Mouse (Mus musculus) midbrain, embryonic 16.5 days (tissue): ENCODE measurements around the gene Atg13. TPM values are rescaled to one million over a fixed set of nuclear protein-coding genes. Genes with fewer than 3 reads are reported as not detected.

Experiments used
- ATAC-seq: fragments of 200-750 bp; cut with Nextera tagmentation; 2 replicates; pipeline ENCODE4 v1.8.0; 2017; ENCODE audit warnings: moderate TSS enrichment
- H3K27ac ChIP-seq: fragments of 300-500 bp; sonication (generic); 2 replicates; pipeline ENCODE4 v1.5.1; 2014; ENCODE audit warnings: mild to moderate bottlenecking, low read length, mixed read lengths
- H3K27me3 ChIP-seq: fragments of 300-500 bp; sonication (generic); 2 replicates; pipeline ENCODE4 v1.6.1; 2014; ENCODE audit warnings: low read depth, low read length, mixed read lengths; ENCODE audit not compliant: control insufficient read depth, insufficient read depth
- H3K36me3 ChIP-seq: fragments of 300-500 bp; sonication (generic); 2 replicates; pipeline ENCODE4 v1.6.1; 2014; ENCODE audit warnings: mild to moderate bottlenecking, low read length, moderate library complexity, mixed read lengths; ENCODE audit not compliant: control insufficient read depth, insufficient read depth
- H3K4me1 ChIP-seq: fragments of 300-500 bp; sonication (generic); 2 replicates; pipeline ENCODE4 v1.6.1; 2014; ENCODE audit warnings: mild to moderate bottlenecking, low read length, mixed read lengths; ENCODE audit not compliant: control insufficient read depth, insufficient read depth
- H3K4me2 ChIP-seq: fragments of 300-500 bp; sonication (generic); 2 replicates; pipeline ENCODE4 v1.6.1; 2014; ENCODE audit warnings: mild to moderate bottlenecking, low read length, mixed read lengths
- H3K4me3 ChIP-seq: fragments of 300-500 bp; sonication (generic); 2 replicates; pipeline ENCODE4 v1.5.1; 2014; ENCODE audit warnings: low read depth, mild to moderate bottlenecking, low read length, moderate library complexity, mixed read lengths
- H3K9ac ChIP-seq: fragments of 300-500 bp; sonication (generic); 2 replicates; pipeline ENCODE4 v1.6.1; 2014; ENCODE audit warnings: low read depth, low read length, mixed read lengths
- H3K9me3 ChIP-seq: fragments of 300-500 bp; sonication (generic); replicated peaks from 2 replicates; pipeline ENCODE4 v1.6.1; 2014; ENCODE audit warnings: mild to moderate bottlenecking, low read length, mixed read lengths; ENCODE audit not compliant: control insufficient read depth, poor library complexity, severe bottlenecking
- WGBS: fragments of 180-500 bp; shearing (Covaris S2); extraction: QIAGEN DNeasy Blood & Tissue Kit; methylation state at CpG from one replicate; pipeline ENCODE4 v1.1.7; 2014; 5-methylcytosine and 5-hydroxymethylcytosine counted together
- polyA plus RNA-seq: library from polyadenylated mRNA; unstranded; fragments of >200 nt; fragmentation: Nextera tagmentation; extraction: Ambion mirVana; gene quantifications from 2 replicates; pipeline ENCODE4 v1.2.1, GENCODE M21; 2015

Gene Atg13
- polyA plus RNA-seq, 1 experiment from 2014 or later: 36.2 TPM

DNA sequence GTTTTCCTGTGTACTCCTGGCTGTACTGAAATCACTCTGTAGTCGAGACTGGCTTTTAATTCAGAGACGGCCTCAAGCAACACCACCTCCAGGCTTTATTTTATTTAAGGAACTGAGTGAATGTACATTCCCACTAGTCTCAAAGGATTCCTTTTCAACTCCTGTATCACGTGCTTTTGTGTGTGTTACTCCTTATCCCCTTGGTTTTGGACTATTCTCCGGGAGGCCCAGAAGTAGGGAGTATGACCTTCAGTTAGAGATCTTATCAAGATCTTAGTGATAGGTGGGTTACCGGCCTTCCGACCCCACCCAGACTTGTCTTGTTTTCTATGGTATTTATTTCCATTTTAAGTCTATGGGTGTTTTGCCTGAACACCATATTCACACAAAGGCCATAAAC is 4.6 kb downstream of the Atg13 start:
- Histone ChIP-seq H3K36me3 (no peaks in the 10 kb centered on the region), H3K9ac (no peak overlapping the region), H3K4me2 (no peak overlapping the region), H3K9me3 (no peaks in the 10 kb centered on the region), H3K4me1 (peaks cover 14% of the 10 kb centered on the region), H3K27me3 (no peaks in the 10 kb centered on the region), H3K4me3 (no peak overlapping the region), H3K27ac (no peak overlapping the region)
- ATAC-seq: no peak
- WGBS: 86% methylated on average over 6 of the region's 6 CpGs

DNA sequence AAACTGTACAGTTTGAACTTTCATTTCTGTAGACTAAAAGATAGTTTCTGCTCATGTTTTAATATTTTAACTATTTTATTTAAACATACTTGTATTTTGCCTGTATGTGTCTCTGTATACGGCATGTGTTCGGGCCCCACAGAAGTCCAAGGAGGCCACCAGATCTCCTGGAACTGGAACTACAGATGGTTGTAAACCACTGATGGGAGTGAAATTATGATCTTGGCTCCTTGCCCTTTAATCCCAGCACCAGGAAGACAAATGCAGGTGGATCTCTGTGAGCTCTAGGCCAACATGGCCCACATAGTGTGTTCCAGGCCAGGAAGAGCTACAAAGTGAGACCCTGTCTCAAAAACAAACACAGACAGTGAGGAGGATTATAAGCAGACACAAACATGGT is 9.0 kb downstream of the Atg13 start:
- Histone ChIP-seq H3K4me3 (no peak overlapping the region), H3K4me1 (no peaks in the 10 kb centered on the region), H3K4me2 (no peak overlapping the region), H3K27ac (no peak overlapping the region), H3K27me3 (no peaks in the 10 kb centered on the region), H3K36me3 (no peaks in the 10 kb centered on the region), H3K9ac (no peak overlapping the region), H3K9me3 (no peaks in the 10 kb centered on the region)
- ATAC-seq: no peak
- 98% methylated on average over 2 of the region's 2 CpGs for WGBS

DNA sequence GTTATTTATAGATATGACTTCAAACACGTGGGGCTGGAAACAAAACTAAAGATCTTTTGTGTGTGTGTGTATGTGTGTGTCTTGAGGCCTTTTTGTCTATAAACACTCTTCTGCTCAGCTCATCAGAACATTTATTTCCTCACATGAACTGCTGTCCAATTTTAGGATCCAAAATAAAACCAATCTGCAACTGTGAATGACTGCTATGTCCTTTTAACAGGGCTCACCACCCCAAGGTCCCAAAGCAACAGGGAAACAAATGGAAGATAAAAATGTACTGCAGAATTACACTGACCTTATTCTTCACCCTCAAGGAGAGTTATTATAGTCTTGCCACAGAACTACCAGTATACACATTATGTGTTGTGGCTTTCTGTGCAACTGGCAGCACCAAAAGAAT is 11.2 kb downstream of the Atg13 start:
- WGBS: 76% methylated on average over 1 of the region's 1 CpGs
- ATAC-seq: no peak

DNA sequence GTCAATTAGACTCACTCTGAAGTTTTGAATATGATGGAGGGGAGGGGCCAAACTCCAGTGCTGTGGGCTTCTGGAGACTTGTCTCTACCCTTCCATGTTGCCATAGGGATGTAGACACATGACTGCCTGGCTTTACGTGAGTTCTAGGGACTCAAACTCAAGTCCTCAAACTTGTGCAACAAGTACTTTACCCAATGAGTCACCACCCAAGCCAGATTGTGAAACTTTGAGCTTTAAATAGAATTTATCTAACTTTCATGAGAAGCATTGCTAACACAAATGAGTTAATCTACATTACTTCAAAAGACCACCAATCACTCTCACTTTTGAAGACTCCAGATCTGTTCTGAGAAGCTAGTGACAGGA is 14.2 kb downstream of the Atg13 start:
- no peaks in the 10 kb centered on the region for H3K9me3 ChIP-seq
- no peaks in the 10 kb centered on the region for H3K4me1 ChIP-seq
- H3K27ac ChIP-seq: no peak overlapping the region
- no peak overlapping the region for H3K4me2 ChIP-seq
- H3K9ac ChIP-seq: no peak overlapping the region
- H3K4me3 ChIP-seq: no peak overlapping the region
- no peak for ATAC-seq
- H3K36me3 ChIP-seq: peaks cover 2% of the 10 kb centered on the region; the same call in 1 of the 2 replicates
- WGBS: 84% methylated on average over 1 of the region's 1 CpGs
- no peaks in the 10 kb centered on the region for H3K27me3 ChIP-seq

More for the DNA sequence above, 11.2 kb downstream of the Atg13 start:
- no peak overlapping the region for H3K9ac ChIP-seq
- H3K27me3 ChIP-seq: no peaks in the 10 kb centered on the region
- H3K4me1 ChIP-seq: no peaks in the 10 kb centered on the region
- H3K36me3 ChIP-seq: no peaks in the 10 kb centered on the region
- H3K4me3 ChIP-seq: no peak overlapping the region
- no peaks in the 10 kb centered on the region for H3K9me3 ChIP-seq
- H3K27ac ChIP-seq: no peak overlapping the region
- no peak overlapping the region for H3K4me2 ChIP-seq

DNA sequence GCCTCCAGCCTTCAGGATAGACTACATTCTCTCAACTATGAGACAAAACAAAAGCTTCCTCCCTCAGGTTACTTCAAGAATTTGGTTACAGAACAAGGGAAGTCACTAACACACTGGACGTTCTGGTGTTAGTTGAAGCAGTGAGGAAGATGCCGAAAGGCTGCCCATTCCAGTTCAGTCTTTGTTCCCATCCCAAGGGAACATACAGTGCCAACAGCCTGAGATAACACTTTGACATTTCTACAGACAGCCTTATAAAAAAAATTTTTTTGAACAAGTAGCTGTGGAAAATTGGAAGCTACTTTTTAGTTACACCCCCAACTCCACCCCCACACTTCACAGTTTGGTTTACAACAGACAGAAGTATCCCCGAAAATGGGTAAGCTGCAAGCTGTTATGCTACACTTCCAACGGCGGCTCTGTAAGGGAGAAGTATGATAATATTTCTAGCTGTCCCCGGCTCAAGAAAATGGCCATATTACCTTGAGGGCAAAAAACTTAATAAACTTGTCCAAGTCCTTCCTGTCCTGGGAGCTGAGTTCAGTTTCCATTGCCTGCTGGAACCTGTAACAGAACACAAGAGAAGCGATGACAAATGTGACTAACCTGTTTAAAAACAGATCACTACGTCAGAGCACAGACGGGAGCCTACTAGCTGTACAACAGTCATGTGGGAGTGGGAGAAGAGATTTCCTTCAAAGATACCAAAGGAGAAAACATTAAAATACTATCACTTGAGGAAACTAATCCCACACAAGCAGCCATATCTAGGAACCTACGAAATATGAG is 14.7 kb downstream of the Atg13 start:
- H3K4me2 ChIP-seq: no peak overlapping the region
- peaks cover 2% of the 10 kb centered on the region; the same call in 1 of the 2 replicates for H3K36me3 ChIP-seq
- H3K9ac ChIP-seq: no peak overlapping the region
- no peak overlapping the region for H3K4me3 ChIP-seq
- no peak for ATAC-seq
- H3K27me3 ChIP-seq: no peaks in the 10 kb centered on the region
- WGBS: 93% methylated on average over 10 of the region's 10 CpGs
- no peaks in the 10 kb centered on the region for H3K4me1 ChIP-seq
- H3K27ac ChIP-seq: no peak overlapping the region
- no peaks in the 10 kb centered on the region for H3K9me3 ChIP-seq

DNA sequence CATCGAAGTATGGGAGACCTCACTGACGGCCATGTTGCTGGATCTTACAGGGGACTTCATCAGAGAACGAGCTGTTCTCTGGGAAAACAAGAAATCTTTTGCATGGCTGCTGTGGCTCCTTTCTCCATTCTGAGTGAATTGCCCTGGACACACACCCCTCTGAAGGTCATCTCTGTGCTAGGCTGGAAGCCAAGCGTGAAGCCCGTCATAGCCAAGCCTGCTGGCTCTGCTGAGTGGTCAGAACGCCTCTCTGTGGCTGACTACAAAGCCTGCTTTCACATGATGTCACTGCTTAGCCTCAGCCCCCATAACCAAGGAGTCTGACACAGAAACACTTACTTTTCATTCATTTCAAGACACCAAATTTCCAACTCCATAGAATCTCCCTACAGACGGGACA is 20.9 kb downstream of the Atg13 start:
- H3K4me3 ChIP-seq: no peak overlapping the region
- no peak for ATAC-seq
- no peaks in the 10 kb centered on the region for H3K9me3 ChIP-seq
- H3K4me1 ChIP-seq: no peaks in the 10 kb centered on the region
- no peak overlapping the region for H3K9ac ChIP-seq
- 87% methylated on average over 7 of the region's 7 CpGs for WGBS
- H3K27ac ChIP-seq: no peak overlapping the region
- H3K36me3 ChIP-seq: peaks cover 7% of the 10 kb centered on the region
- no peak overlapping the region for H3K4me2 ChIP-seq
- H3K27me3 ChIP-seq: no peaks in the 10 kb centered on the region

DNA sequence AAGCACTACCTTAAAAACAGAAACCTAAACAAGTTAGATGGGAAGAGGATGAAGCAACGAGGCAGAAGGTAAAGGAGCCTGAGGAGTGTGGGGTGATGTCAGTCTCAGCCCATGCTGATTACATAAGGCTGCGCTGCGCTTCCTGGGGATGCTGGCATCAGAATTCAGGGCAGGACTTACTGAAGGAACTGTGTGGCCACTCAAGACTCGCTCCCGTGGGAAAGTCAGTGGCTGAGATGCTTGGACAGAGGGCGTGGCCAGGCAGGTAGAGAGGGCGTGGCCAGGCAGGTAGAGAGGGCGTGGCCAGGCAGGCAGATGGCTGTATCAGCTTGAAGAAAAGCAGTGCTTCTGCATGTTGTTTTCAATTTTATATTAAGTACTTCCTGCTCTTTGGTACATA is 26.5 kb downstream of the Atg13 start:
- no peak for ATAC-seq
- Histone ChIP-seq H3K4me3 (no peak overlapping the region), H3K36me3 (peaks cover 20% of the 10 kb centered on the region), H3K4me1 (no peaks in the 10 kb centered on the region), H3K27me3 (no peaks in the 10 kb centered on the region), H3K9me3 (no peaks in the 10 kb centered on the region), H3K4me2 (no peak overlapping the region), H3K27ac (no peak overlapping the region), H3K9ac (no peak overlapping the region)
- WGBS: 89% methylated on average over 8 of the region's 8 CpGs

DNA sequence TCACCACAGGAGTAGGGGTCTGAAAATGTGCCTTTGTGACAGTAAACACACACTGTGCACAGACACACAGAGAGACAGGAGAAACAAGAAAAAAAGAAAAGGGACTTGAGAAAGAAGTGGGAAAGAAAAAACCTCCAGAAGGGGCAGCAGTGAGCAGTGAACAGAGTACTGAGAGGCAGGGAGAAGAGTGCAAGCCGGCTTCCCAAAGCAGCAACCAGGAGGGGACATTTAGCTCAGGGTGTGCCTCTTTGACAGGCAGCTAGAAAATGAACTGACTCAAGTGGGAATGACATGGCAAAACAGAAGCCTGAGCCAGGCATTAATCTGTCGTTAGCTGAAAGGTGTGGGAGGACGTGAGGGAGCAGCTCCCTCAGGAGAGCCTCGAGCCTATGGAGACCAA is 27.5 kb downstream of the Atg13 start:
- Histone ChIP-seq H3K27ac (no peak overlapping the region), H3K4me3 (no peak overlapping the region), H3K4me2 (no peak overlapping the region), H3K4me1 (no peaks in the 10 kb centered on the region), H3K9me3 (no peaks in the 10 kb centered on the region), H3K9ac (no peak overlapping the region), H3K27me3 (no peaks in the 10 kb centered on the region), H3K36me3 (peaks cover 25% of the 10 kb centered on the region)
- ATAC-seq: no peak; the same call in 1 of the 2 replicates
- 54% methylated on average over 4 of the region's 4 CpGs for WGBS

DNA sequence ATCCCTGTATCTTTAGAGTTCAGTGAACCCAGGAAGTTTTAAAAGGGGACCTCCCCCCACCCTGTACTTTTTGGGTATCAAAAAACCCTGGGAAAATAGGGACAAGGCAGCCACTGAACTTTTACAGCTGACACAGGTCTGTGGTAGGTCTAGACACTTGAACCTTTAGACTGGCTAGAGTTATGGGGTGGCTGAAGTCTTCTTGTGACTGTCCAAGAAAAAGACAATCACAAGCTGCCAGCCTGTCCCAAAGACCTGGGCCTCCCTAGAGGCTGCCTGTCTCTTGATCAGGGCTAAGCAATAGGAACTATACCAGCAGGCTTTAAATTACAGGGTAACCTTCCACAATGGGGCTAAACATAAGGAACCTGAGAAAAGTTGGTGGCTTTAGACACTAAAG is 33.4 kb downstream of the Atg13 start:
- Histone ChIP-seq H3K9me3 (no peaks in the 10 kb centered on the region), H3K4me3 (no peak overlapping the region), H3K36me3 (peaks cover 50% of the 10 kb centered on the region), H3K4me2 (no peak overlapping the region), H3K9ac (no peak overlapping the region), H3K4me1 (no peaks in the 10 kb centered on the region), H3K27me3 (no peaks in the 10 kb centered on the region), H3K27ac (no peak overlapping the region)
- no peak for ATAC-seq
